Mouse (Mus musculus) heart, adult 2 months (tissue): Measurements from ENCODE around the gene LTO1.

Experiments
- CTCF ChIP-seq: fragments of 200-600 bp; IDR thresholded peaks from 2 replicates; pipeline ENCODE4 v1.8.1; 2022; ENCODE audit warnings: antibody characterized with exemption, mild to moderate bottlenecking, moderate library complexity
- EP300 ChIP-seq: fragments of 200-500 bp; IDR thresholded peaks from 2 replicates; pipeline ENCODE4 v1.6.1; 2011; ENCODE audit warnings: low read depth, low read length, control low read depth; ENCODE audit not compliant: insufficient read depth
- POLR2A ChIP-seq: fragments of 200-500 bp; IDR thresholded peaks from 2 replicates; pipeline ENCODE4 v1.6.1; 2011; ENCODE audit warnings: mild to moderate bottlenecking, low read depth, low read length, control low read depth; ENCODE audit not compliant: insufficient read depth

- TF ChIP-seq POLR2A (no peak), CTCF (no peak), EP300 (no peak)
Measured at GRCm38 (mm10) chr7:144873160-144873559, 41.7 kb upstream of the LTO1 start.
